Mouse (Mus musculus) kidney, postnatal 14 days (tissue): ENCODE measurements at regions not wholly inside any gene's neighbourhood (a gene's known extent, or its start where the extent isn't known, plus 50 kb on each side); places are given as distances from the start of the nearest gene placed in this dataset.

Experiments
- DNase-seq: peaks from one replicate; pipeline ENCODE4 v3.0.0; 2022; ENCODE audit warnings: mixed read lengths

- DNase-seq: no peak
Measured at GRCm38 (mm10) chr2:117731253-117731652, 380.4 kb upstream of the Thbs1 start.

- no peak for DNase-seq
Measured at GRCm38 (mm10) chr2:117742413-117742812, 369.3 kb upstream of the Thbs1 start.

GRCm38 (mm10) chr2:117743901-117744300 lies 367.8 kb upstream of the Thbs1 start:
- no peak for DNase-seq

GRCm38 (mm10) chr2:117745767-117746166 lies 365.9 kb upstream of the Thbs1 start:
- DNase-seq: no peak

- DNase-seq: no peak
Measured at GRCm38 (mm10) chr2:117747136-117747535, 364.5 kb upstream of the Thbs1 start.

GRCm38 (mm10) chr2:117748892-117749291 lies 362.8 kb upstream of the Thbs1 start:
- DNase-seq: no peak

- DNase-seq: no peak
Measured at GRCm38 (mm10) chr2:117759491-117760013, 352.1 kb upstream of the Thbs1 start.

- DNase-seq: no peak
Measured at GRCm38 (mm10) chr2:117763631-117764030, 348.0 kb upstream of the Thbs1 start.

- DNase-seq: no peak
Measured at GRCm38 (mm10) chr2:117765572-117765971, 346.1 kb upstream of the Thbs1 start.

GRCm38 (mm10) chr2:117766450-117766849 lies 345.2 kb upstream of the Thbs1 start:
- DNase-seq: no peak

- no peak for DNase-seq
Measured at GRCm38 (mm10) chr2:117769402-117770114, 342.1 kb upstream of the Thbs1 start.

GRCm38 (mm10) chr2:117770115-117770485 lies 341.6 kb upstream of the Thbs1 start:
- DNase-seq: no peak

GRCm38 (mm10) chr2:117780287-117780686 lies 331.4 kb upstream of the Thbs1 start:
- no peak for DNase-seq

- DNase-seq: no peak
Measured at GRCm38 (mm10) chr2:117780816-117781215, 330.9 kb upstream of the Thbs1 start.

- DNase-seq: no peak
Measured at GRCm38 (mm10) chr2:117787321-117787720, 324.4 kb upstream of the Thbs1 start.

- no peak for DNase-seq
Measured at GRCm38 (mm10) chr2:117794285-117794684, 317.4 kb upstream of the Thbs1 start.

GRCm38 (mm10) chr2:117801946-117802600 lies 309.6 kb upstream of the Thbs1 start:
- DNase-seq: no peak

GRCm38 (mm10) chr2:117802686-117803085 lies 309.0 kb upstream of the Thbs1 start:
- peak; percentile 15 for DNase-seq

- DNase-seq: no peak
Measured at GRCm38 (mm10) chr2:117804686-117805085, 307.0 kb upstream of the Thbs1 start.

- no peak for DNase-seq
Measured at GRCm38 (mm10) chr2:117807121-117807520, 304.6 kb upstream of the Thbs1 start.

- DNase-seq: no peak
Measured at GRCm38 (mm10) chr2:117811506-117811905, 300.2 kb upstream of the Thbs1 start.

- no peak for DNase-seq
Measured at GRCm38 (mm10) chr2:117811931-117812330, 299.7 kb upstream of the Thbs1 start.

GRCm38 (mm10) chr2:117819701-117820225 lies 291.9 kb upstream of the Thbs1 start:
- no peak for DNase-seq

GRCm38 (mm10) chr2:117820708-117821107 lies 291.0 kb upstream of the Thbs1 start:
- DNase-seq: no peak
